Comparison of ENCODE assay signal across 36 mouse cellular contexts in the genomic region with DNA sequence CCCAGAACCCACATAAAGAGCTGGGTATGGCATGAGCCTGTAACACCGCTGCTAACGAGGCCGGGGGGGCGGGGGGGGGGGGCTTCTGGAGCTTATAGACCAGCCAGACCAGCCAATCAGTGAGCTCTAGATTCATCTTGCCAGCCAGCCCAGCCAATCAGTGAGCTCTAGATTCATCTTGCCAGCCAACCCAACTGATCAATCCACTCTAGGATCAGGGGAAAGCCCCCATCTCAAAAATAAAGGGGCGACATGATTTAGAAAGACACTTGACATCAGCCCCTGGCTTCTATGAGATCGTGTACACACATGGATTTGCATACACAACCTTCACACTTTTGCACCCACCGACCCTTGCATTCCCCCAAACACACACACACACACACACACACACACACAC. TPM values are rescaled to one million over a fixed set of nuclear protein-coding genes. Genes with fewer than 3 reads are reported as not detected.
"Had no signal": no experiment of that assay in that cellular context is flagged by ENCODE, and none has a peak within 500 bp of the region (broad histone marks: within the 10 kb centered on the region; RNA-seq: fewer than 3 reads in every experiment).

No protein-coding gene starts in this region.

- H3K4me3 ChIP-seq: limb, embryonic 10.5 days; limb, embryonic 12.5 days; limb, embryonic 13.5 days; limb, embryonic 15.5 days; liver, embryonic 12.5 days; liver, embryonic 13.5 days; liver, embryonic 15.5 days; lung, embryonic 15.5 days; megakaryocyte, embryonic 14.5 days; midbrain, embryonic 10.5 days; midbrain, embryonic 12.5 days; midbrain, embryonic 13.5 days; midbrain, embryonic 15.5 days; myocyte had no signal

- H3K4me2 ChIP-seq: limb, embryonic 12.5 days; limb, embryonic 13.5 days; limb, embryonic 15.5 days; liver, embryonic 11.5 days; liver, embryonic 12.5 days; liver, embryonic 13.5 days; liver, embryonic 15.5 days; lung, embryonic 14.5 days; lung, embryonic 15.5 days; midbrain, embryonic 11.5 days; midbrain, embryonic 12.5 days; midbrain, embryonic 13.5 days; midbrain, embryonic 15.5 days had no signal

- H3K27ac ChIP-seq: limb, embryonic 10.5 days; limb, embryonic 12.5 days; limb, embryonic 13.5 days; limb, embryonic 15.5 days; liver, embryonic 12.5 days; liver, embryonic 13.5 days; liver, embryonic 14.5 days; liver, embryonic 15.5 days; lung, embryonic 15.5 days; macrophage; midbrain, embryonic 10.5 days; midbrain, embryonic 12.5 days; midbrain, embryonic 13.5 days; midbrain, embryonic 15.5 days had no signal

- H3K27me3 ChIP-seq: limb, embryonic 15.5 days; liver, embryonic 13.5 days; liver, embryonic 15.5 days; lung, embryonic 15.5 days; midbrain, embryonic 12.5 days; midbrain, embryonic 13.5 days; midbrain, embryonic 15.5 days had no signal

- ATAC-seq: liver, embryonic 12.5 days; liver, postnatal 0 days; lung, postnatal 0 days; midbrain, embryonic 13.5 days; midbrain, embryonic 15.5 days; midbrain, embryonic 16.5 days had no signal

- H3K36me3 ChIP-seq: limb, embryonic 10.5 days; limb, embryonic 12.5 days; limb, embryonic 13.5 days; limb, embryonic 15.5 days; liver, embryonic 12.5 days; liver, embryonic 13.5 days; liver, embryonic 15.5 days; lung, embryonic 15.5 days; midbrain, embryonic 10.5 days; midbrain, embryonic 12.5 days; midbrain, embryonic 13.5 days; midbrain, embryonic 15.5 days had no signal

- DNase-seq: left cerebral cortex, postnatal 4 days; liver; liver, embryonic 13.5 days; liver, postnatal 0 days; lung, adult 18-20 months; lung, adult 2 months; lung, embryonic 14.5 days; lung, postnatal 10 days; lung, postnatal 14 days; lung, postnatal 36 days; lung, postnatal 4 days; midbrain, embryonic 14.5 days had no signal

- H3K4me1 ChIP-seq: liver, embryonic 12.5 days; liver, embryonic 13.5 days; liver, embryonic 15.5 days; lung, embryonic 15.5 days; megakaryocyte, embryonic 14.5 days; midbrain, embryonic 15.5 days had no signal

- H3K9me3 ChIP-seq: limb, embryonic 10.5 days; limb, embryonic 12.5 days; limb, embryonic 13.5 days; limb, embryonic 15.5 days; liver, embryonic 12.5 days; liver, embryonic 13.5 days; liver, embryonic 15.5 days; lung, embryonic 15.5 days; megakaryocyte, embryonic 14.5 days; midbrain, embryonic 12.5 days; midbrain, embryonic 13.5 days; midbrain, embryonic 15.5 days had no signal

- H3K9ac ChIP-seq: limb, embryonic 12.5 days; limb, embryonic 13.5 days; limb, embryonic 15.5 days; liver, embryonic 12.5 days; liver, embryonic 13.5 days; liver, embryonic 14.5 days; liver, embryonic 15.5 days; liver, postnatal 0 days; lung, embryonic 14.5 days; lung, embryonic 15.5 days; midbrain, embryonic 12.5 days; midbrain, embryonic 13.5 days; midbrain, embryonic 15.5 days had no signal

RNA-seq across cellular contexts. Expression of gene Ackr3, which starts 23.3 kb away (rescaled TPM):
- total RNA-seq: megakaryocyte progenitor cell, adult 5-6 weeks; megakaryocyte, adult 5-6 weeks; megakaryocyte-erythroid progenitor cell, adult 5-6 weeks; monocyte, adult 5-6 weeks had no signal
- polyA plus RNA-seq: macrophage had no signal

RNA-seq across cellular contexts. Expression of gene Iqca, which starts 27.3 kb away (rescaled TPM):
- total RNA-seq: liver, adult 2 months; megakaryocyte progenitor cell, adult 5-6 weeks; megakaryocyte, adult 5-6 weeks; megakaryocyte-erythroid progenitor cell, adult 5-6 weeks; monocyte, adult 5-6 weeks had no signal
- polyA plus RNA-seq: limb, embryonic 10.5 days; limb, embryonic 12.5 days; liver, adult 2 months; liver, embryonic 11.5 days; liver, embryonic 13.5 days; macrophage; midbrain, embryonic 12.5 days had no signal
